Mouse (Mus musculus): ENCODE measurements around the gene Stat4.

- TF ChIP-seq CTCF (conservative IDR thresholded peaks at IDR 0.05; ENCODE audit: insufficient read depth, insufficient read length, low read depth, low read length) (no peak), POLR2A (IDR thresholded peaks at IDR 0.05; ENCODE audit: low read depth, low read length) (no peak)
Measured at GRCm38 (mm10) chr1:51986848-51987247, at the start of gene Stat4.
